Mouse (Mus musculus): ENCODE measurements around the gene Epha7.

Epha7 gene

GRCm38 (mm10) chr4:28901496-28901895 lies 88.6 kb downstream of the Epha7 start:
- DNase-seq = no peak

- DNase-seq = no peak
These were observed 89.2 kb downstream of the Epha7 start for GRCm38 (mm10) chr4:28902004-28902704.

GRCm38 (mm10) chr4:28906985-28907384 lies 94.1 kb downstream of the Epha7 start:
- DNase-seq = no peak

GRCm38 (mm10) chr4:28910127-28910526 lies 97.2 kb downstream of the Epha7 start:
- no peak for DNase-seq

- DNase-seq = no peak
These were observed 99.1 kb downstream of the Epha7 start for GRCm38 (mm10) chr4:28912028-28912427.

GRCm38 (mm10) chr4:28913613-28914012 lies 100.7 kb downstream of the Epha7 start:
- DNase-seq = no peak

GRCm38 (mm10) chr4:28920645-28921044 lies 107.7 kb downstream of the Epha7 start:
- DNase-seq = no peak

GRCm38 (mm10) chr4:28926072-28926471 lies 113.1 kb downstream of the Epha7 start:
- no peak for DNase-seq

GRCm38 (mm10) chr4:28933431-28933830 lies 120.5 kb downstream of the Epha7 start:
- no peak for DNase-seq

GRCm38 (mm10) chr4:28934802-28935201 lies 121.9 kb downstream of the Epha7 start:
- no peak for DNase-seq

GRCm38 (mm10) chr4:28935567-28935966 lies 122.6 kb downstream of the Epha7 start:
- DNase-seq = no peak

- no peak for DNase-seq
These were observed 127.8 kb downstream of the Epha7 start for GRCm38 (mm10) chr4:28940710-28941109.

GRCm38 (mm10) chr4:28944237-28944636 lies 131.3 kb downstream of the Epha7 start:
- DNase-seq = no peak

GRCm38 (mm10) chr4:28960889-28961560 lies 148.1 kb downstream of the Epha7 start:
- DNase-seq = no peak

GRCm38 (mm10) chr4:28967584-28968315 lies 154.8 kb downstream of the Epha7 start:
- DNase-seq = no peak

GRCm38 (mm10) chr4:28998462-28999286 lies 185.7 kb downstream of the Epha7 start:
- no peak for DNase-seq

- no peak for DNase-seq
These were observed 186.3 kb downstream of the Epha7 start for GRCm38 (mm10) chr4:28999287-28999595.

- DNase-seq = no peak
These were observed 197.4 kb downstream of the Epha7 start for GRCm38 (mm10) chr4:29010333-29010732.
